Mouse (Mus musculus) intestine, embryonic 14.5 days (tissue): ENCODE measurements around the gene Mta3. TPM values are rescaled to one million over a fixed set of nuclear protein-coding genes. Genes with fewer than 3 reads are reported as not detected.

Source experiments
- ATAC-seq: fragments of 200-750 bp; cut with Nextera tagmentation; replicated peaks from 2 replicates; pipeline ENCODE4 v1.8.0; 2017; ENCODE audit warnings: low read depth, moderate number of reproducible peaks, moderate TSS enrichment, moderate library complexity; ENCODE audit not compliant: low FRiP score, low TSS enrichment
- DNase-seq: peaks from one replicate; pipeline ENCODE4 v3.0.0-alpha.2; 2018; ENCODE audit warnings: low spot score
- H3K27ac ChIP-seq: fragments of 300-500 bp; sonication (generic); 2 replicates; pipeline ENCODE4 v1.5.1; 2014; ENCODE audit warnings: low read depth, mild to moderate bottlenecking, control low read depth
- H3K27me3 ChIP-seq: fragments of 300-500 bp; sonication (generic); replicated peaks from 2 replicates; pipeline ENCODE4 v1.6.1; 2014; ENCODE audit warnings: low read length, control low read depth; ENCODE audit not compliant: control insufficient read depth, insufficient read depth
- H3K36me3 ChIP-seq: fragments of 300-500 bp; sonication (generic); 2 replicates; pipeline ENCODE4 v1.6.1; 2014; ENCODE audit warnings: low read length, control low read depth; ENCODE audit not compliant: control insufficient read depth, insufficient read depth
- H3K4me1 ChIP-seq: fragments of 300-500 bp; sonication (generic); replicated peaks from 2 replicates; pipeline ENCODE4 v1.6.1; 2014; ENCODE audit warnings: low read length, control low read depth, mixed read lengths; ENCODE audit not compliant: control insufficient read depth, insufficient read depth
- H3K4me2 ChIP-seq: fragments of 300-500 bp; sonication (generic); 2 replicates; pipeline ENCODE4 v1.6.1; 2014; ENCODE audit warnings: low read length
- H3K4me3 ChIP-seq: fragments of 300-500 bp; sonication (generic); 2 replicates; pipeline ENCODE4 v1.5.1; 2014; ENCODE audit warnings: low read depth, low read length, control low read depth, mixed read lengths
- H3K9ac ChIP-seq: fragments of 300-500 bp; sonication (generic); 2 replicates; pipeline ENCODE4 v1.6.1; 2014; ENCODE audit warnings: mild to moderate bottlenecking, low read length
- H3K9me3 ChIP-seq: fragments of 300-500 bp; sonication (generic); 2 replicates; pipeline ENCODE4 v1.6.1; 2016; ENCODE audit warnings: low read length, control low read depth; ENCODE audit not compliant: control insufficient read depth
- WGBS: fragments of 180-500 bp; shearing (Covaris S2); extraction: QIAGEN DNeasy Blood & Tissue Kit; methylation state at CpG from one replicate; pipeline ENCODE4 v1.1.7; 2014; 5-methylcytosine and 5-hydroxymethylcytosine counted together
- polyA plus RNA-seq: library from polyadenylated mRNA; unstranded; fragments of >200 nt; fragmentation: Nextera tagmentation; extraction: Ambion mirVana; gene quantifications from 2 replicates; pipeline ENCODE4 v1.2.1, GENCODE M21; 2014

Gene Mta3
- polyA plus RNA-seq, 1 experiment from 2014 or later = 37.0 TPM

- H3K9me3 ChIP-seq = no peaks in the 10 kb centered on the region
- no peak overlapping the region for H3K27ac ChIP-seq
- DNase-seq = no peak
- no peaks in the 10 kb centered on the region for H3K4me1 ChIP-seq
- no peaks in the 10 kb centered on the region for H3K27me3 ChIP-seq
- no peak overlapping the region for H3K9ac ChIP-seq
- no peak overlapping the region for H3K4me3 ChIP-seq
- no peak overlapping the region for H3K4me2 ChIP-seq
- peaks cover 15% of the 10 kb centered on the region; the same call in 1 of the 2 replicates for H3K36me3 ChIP-seq
- 91% methylated on average over 17 of the region's 17 CpGs for WGBS
- no peak for ATAC-seq
These were observed 106.4 kb downstream of the Mta3 start for GRCm38 (mm10) chr17:83812200-83812944.

GRCm38 (mm10) chr17:83813050-83813449, 107.1 kb downstream of the Mta3 start:
- no peak overlapping the region for H3K9ac ChIP-seq
- no peaks in the 10 kb centered on the region for H3K9me3 ChIP-seq
- H3K4me3 ChIP-seq = no peak overlapping the region
- no peaks in the 10 kb centered on the region for H3K4me1 ChIP-seq
- no peak overlapping the region for H3K27ac ChIP-seq
- no peaks in the 10 kb centered on the region for H3K27me3 ChIP-seq
- H3K36me3 ChIP-seq = peaks cover 15% of the 10 kb centered on the region; the same call in 1 of the 2 replicates
- DNase-seq (no peak), ATAC-seq (no peak)
- H3K4me2 ChIP-seq = no peak overlapping the region
- 86% methylated on average over 4 of the region's 4 CpGs for WGBS

GRCm38 (mm10) chr17:83816996-83817395, 111.0 kb downstream of the Mta3 start:
- no peaks in the 10 kb centered on the region for H3K4me1 ChIP-seq
- ATAC-seq (no peak), DNase-seq (no peak)
- no peaks in the 10 kb centered on the region for H3K36me3 ChIP-seq
- no peaks in the 10 kb centered on the region for H3K9me3 ChIP-seq
- H3K9ac ChIP-seq = no peak overlapping the region
- 77% methylated on average over 7 of the region's 7 CpGs for WGBS
- no peak overlapping the region for H3K4me3 ChIP-seq
- no peak overlapping the region for H3K4me2 ChIP-seq
- no peak overlapping the region for H3K27ac ChIP-seq
- H3K27me3 ChIP-seq = no peaks in the 10 kb centered on the region

- no peak overlapping the region for H3K4me3 ChIP-seq
- 65% methylated on average over 8 of the region's 8 CpGs for WGBS
- no peak for ATAC-seq
- H3K27me3 ChIP-seq = no peaks in the 10 kb centered on the region
- no peak overlapping the region for H3K4me2 ChIP-seq
- no peak overlapping the region for H3K9ac ChIP-seq
- H3K4me1 ChIP-seq = no peaks in the 10 kb centered on the region
- no peak for DNase-seq
- H3K27ac ChIP-seq = no peak overlapping the region
- H3K36me3 ChIP-seq = no peaks in the 10 kb centered on the region
- H3K9me3 ChIP-seq = no peaks in the 10 kb centered on the region
These were observed 113.5 kb downstream of the Mta3 start for GRCm38 (mm10) chr17:83819503-83819902.

- 85% methylated on average over 5 of the region's 5 CpGs for WGBS
- no peaks in the 10 kb centered on the region for H3K9me3 ChIP-seq
- H3K4me1 ChIP-seq = no peaks in the 10 kb centered on the region
- ATAC-seq (no peak), DNase-seq (no peak)
- no peak overlapping the region for H3K4me3 ChIP-seq
- H3K9ac ChIP-seq = no peak overlapping the region
- H3K4me2 ChIP-seq = no peak overlapping the region
- H3K36me3 ChIP-seq = no peaks in the 10 kb centered on the region
- no peaks in the 10 kb centered on the region for H3K27me3 ChIP-seq
- no peak overlapping the region for H3K27ac ChIP-seq
These were observed 114.7 kb downstream of the Mta3 start for GRCm38 (mm10) chr17:83820701-83821100.

GRCm38 (mm10) chr17:83821876-83822275, 115.9 kb downstream of the Mta3 start:
- H3K4me1 ChIP-seq = no peaks in the 10 kb centered on the region
- WGBS = 92% methylated on average over 3 of the region's 3 CpGs
- DNase-seq = no peak
- no peaks in the 10 kb centered on the region for H3K9me3 ChIP-seq
- H3K4me2 ChIP-seq = no peak overlapping the region
- no peak for ATAC-seq
- H3K9ac ChIP-seq = no peak overlapping the region
- no peaks in the 10 kb centered on the region for H3K27me3 ChIP-seq
- no peaks in the 10 kb centered on the region for H3K36me3 ChIP-seq
- H3K27ac ChIP-seq = no peak overlapping the region
- H3K4me3 ChIP-seq = no peak overlapping the region

GRCm38 (mm10) chr17:83823835-83824234, 117.9 kb downstream of the Mta3 start:
- Histone ChIP-seq H3K9ac (no peak overlapping the region), H3K36me3 (no peaks in the 10 kb centered on the region), H3K27me3 (no peaks in the 10 kb centered on the region), H3K4me2 (no peak overlapping the region), H3K9me3 (no peaks in the 10 kb centered on the region), H3K4me1 (no peaks in the 10 kb centered on the region), H3K4me3 (no peak overlapping the region), H3K27ac (no peak overlapping the region)
- DNase-seq = no peak
- WGBS = 88% methylated on average over 7 of the region's 7 CpGs
- ATAC-seq = no peak

GRCm38 (mm10) chr17:83829356-83829755, 123.4 kb downstream of the Mta3 start:
- no peaks in the 10 kb centered on the region for H3K36me3 ChIP-seq
- H3K27me3 ChIP-seq = no peaks in the 10 kb centered on the region
- ATAC-seq (no peak), DNase-seq (no peak)
- H3K4me3 ChIP-seq = no peak overlapping the region
- no peak overlapping the region for H3K9ac ChIP-seq
- no peak overlapping the region for H3K4me2 ChIP-seq
- 62% methylated on average over 3 of the region's 3 CpGs for WGBS
- H3K4me1 ChIP-seq = no peaks in the 10 kb centered on the region
- no peaks in the 10 kb centered on the region for H3K9me3 ChIP-seq
- H3K27ac ChIP-seq = no peak overlapping the region

GRCm38 (mm10) chr17:83830616-83831292, 124.8 kb downstream of the Mta3 start:
- no peak for ATAC-seq
- no peak overlapping the region for H3K4me3 ChIP-seq
- 98% methylated on average over 4 of the region's 4 CpGs for WGBS

More at GRCm38 (mm10) chr17:83830616-83831292, 124.8 kb downstream of the Mta3 start:
- no peaks in the 10 kb centered on the region for H3K27me3 ChIP-seq
- no peak overlapping the region for H3K4me2 ChIP-seq
- no peaks in the 10 kb centered on the region for H3K4me1 ChIP-seq
- H3K9ac ChIP-seq = no peak overlapping the region
- H3K27ac ChIP-seq = no peak overlapping the region
- DNase-seq = no peak
- H3K9me3 ChIP-seq = no peaks in the 10 kb centered on the region
- no peaks in the 10 kb centered on the region for H3K36me3 ChIP-seq
